Mouse (Mus musculus): ENCODE measurements at regions not wholly inside any gene's neighbourhood (a gene's known extent, or its start where the extent isn't known, plus 50 kb on each side); places are given as distances from the start of the nearest gene placed in this dataset.
A peak's percentile ranks its signal among the peaks of the same experiment; 100 is the strongest.

DNA sequence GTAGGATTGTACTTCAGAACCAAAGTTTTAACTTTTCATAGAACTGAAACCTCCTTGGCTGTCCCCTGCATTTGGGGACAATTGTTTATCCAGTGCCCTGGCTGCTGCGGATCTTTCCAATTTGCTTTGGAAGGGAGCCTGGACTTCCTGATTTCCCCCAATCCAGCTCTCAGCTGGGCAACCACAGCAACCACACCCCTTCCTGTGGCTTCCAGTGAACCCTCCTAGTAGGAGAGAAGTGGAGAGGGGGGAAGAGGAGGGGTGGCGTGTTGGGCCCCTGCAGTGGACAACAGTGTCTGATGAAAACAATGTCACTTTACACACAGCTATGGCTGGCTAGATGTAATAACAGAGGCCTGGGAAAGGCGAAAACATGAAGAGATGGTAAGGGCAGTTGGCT lies 190.5 kb downstream of the Fam43a start:
- Histone ChIP-seq H3K27ac (ENCODE audit: low read depth, low read length) (peak overlapping the region; percentile 96), H3K36me3 (ENCODE audit: control insufficient read depth, insufficient read depth, low read length) (no peaks in the 10 kb centered on the region), H3K4me3 (ENCODE audit: low read depth, low read length) (no peak overlapping the region), H3K4me1 (ENCODE audit: control insufficient read depth, insufficient read depth, low read length) (peaks cover 58% of the 10 kb centered on the region), H3K9ac (ENCODE audit: low read depth, low read length) (peak overlapping the region; percentile 54; the same call in 1 of the 2 replicates), H3K4me2 (peak overlapping the region; percentile 48), H3K9me3 (replicated peaks; ENCODE audit: control insufficient read depth, low read length) (no peaks in the 10 kb centered on the region), H3K27me3 (ENCODE audit: control insufficient read depth, insufficient read depth, low read length) (no peaks in the 10 kb centered on the region)
- WGBS (ENCODE audit: insufficient replicate concordance), result 24% methylated on average over 3 of the region's 3 CpGs
- ATAC-seq (replicated peaks; ENCODE audit: insufficient number of reproducible peaks, low FRiP score, low TSS enrichment), result peak; percentile 51; the same call in 1 of the 2 replicates

DNA sequence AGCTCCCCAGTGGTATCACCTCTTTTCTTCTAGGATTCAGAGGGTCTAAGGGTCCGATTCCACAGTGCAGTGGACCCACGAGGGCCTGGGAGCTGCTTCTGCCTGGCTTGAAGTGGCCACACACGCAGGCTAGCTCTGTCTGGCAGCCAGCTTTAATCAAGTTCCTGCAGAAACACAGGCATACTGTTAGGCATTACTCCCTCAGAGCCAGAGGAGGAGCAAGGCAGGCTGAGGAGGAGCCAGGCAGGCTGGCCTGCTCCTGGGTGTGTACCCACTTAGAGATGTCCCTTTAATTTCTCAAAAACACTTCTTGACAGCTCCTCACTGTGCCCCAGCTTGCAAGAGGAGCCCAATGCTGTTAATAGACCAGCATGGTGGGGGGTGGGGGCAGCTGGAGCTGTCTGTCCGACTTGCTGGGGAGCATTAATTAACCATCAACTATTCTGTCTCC lies 191.1 kb downstream of the Fam43a start:
- no peaks in the 10 kb centered on the region for H3K36me3 ChIP-seq (ENCODE audit: control insufficient read depth, insufficient read depth, low read length)
- peaks cover 64% of the 10 kb centered on the region for H3K4me1 ChIP-seq (ENCODE audit: control insufficient read depth, insufficient read depth, low read length)
- H3K4me2 ChIP-seq, result peak overlapping the region; percentile 48
- ATAC-seq (replicated peaks; ENCODE audit: insufficient number of reproducible peaks, low FRiP score, low TSS enrichment), result peak; percentile 72
- 4% methylated on average over 4 of the region's 4 CpGs for WGBS (ENCODE audit: insufficient replicate concordance)
- H3K9ac ChIP-seq (ENCODE audit: low read depth, low read length), result peak overlapping the region; percentile 54; the same call in 1 of the 2 replicates
- peak overlapping the region; percentile 96 for H3K27ac ChIP-seq (ENCODE audit: low read depth, low read length)
- no peaks in the 10 kb centered on the region for H3K27me3 ChIP-seq (ENCODE audit: control insufficient read depth, insufficient read depth, low read length)
- H3K9me3 ChIP-seq (replicated peaks; ENCODE audit: control insufficient read depth, low read length), result no peaks in the 10 kb centered on the region
- H3K4me3 ChIP-seq (ENCODE audit: low read depth, low read length), result no peak overlapping the region

DNA sequence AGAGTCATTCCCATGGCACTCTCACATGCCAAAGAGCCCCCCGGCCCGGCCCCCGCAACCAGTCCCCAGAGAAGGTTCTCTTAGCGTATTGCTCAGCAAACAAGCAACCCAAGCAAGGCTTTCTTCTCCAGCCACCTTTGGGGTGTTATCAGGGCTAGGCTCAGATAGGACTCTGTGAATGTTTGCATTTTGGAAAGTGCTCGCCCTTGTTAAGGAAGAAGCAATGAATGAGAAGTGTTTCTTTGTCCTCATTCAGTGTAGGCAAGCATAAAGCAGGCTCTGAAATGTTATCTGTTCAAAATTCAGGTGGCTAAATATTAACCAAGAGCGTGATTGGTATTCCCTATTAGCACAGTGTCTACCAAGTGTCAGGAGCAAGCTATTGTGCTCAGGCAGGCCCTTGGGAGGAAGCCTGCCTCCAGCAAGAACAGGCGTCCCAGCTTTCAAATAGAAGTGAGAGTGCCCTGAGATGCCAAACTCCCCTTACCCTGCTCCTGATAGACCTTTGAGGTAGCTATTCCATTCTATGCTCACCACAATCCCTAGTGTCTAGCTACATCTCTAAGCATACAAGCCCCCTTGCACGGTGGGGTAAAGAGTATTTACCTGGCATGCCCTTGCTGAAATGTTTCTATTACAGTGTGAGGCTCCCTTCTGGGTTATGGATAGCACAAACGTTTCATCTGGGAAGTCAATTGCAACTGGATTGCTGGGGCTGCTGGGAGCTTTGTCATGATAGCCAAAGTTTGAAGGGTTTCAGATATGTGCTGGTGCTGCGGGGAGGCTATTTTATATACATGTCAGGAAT lies 191.7 kb downstream of the Fam43a start:
- Histone ChIP-seq H3K9me3 (replicated peaks; ENCODE audit: control insufficient read depth, low read length) (no peaks in the 10 kb centered on the region), H3K27ac (ENCODE audit: low read depth, low read length) (peak overlapping the region; percentile 96), H3K4me1 (ENCODE audit: control insufficient read depth, insufficient read depth, low read length) (peaks cover 65% of the 10 kb centered on the region), H3K9ac (ENCODE audit: low read depth, low read length) (0 out of 2 replicates have a peak overlapping the region, but pooled peaks have one; percentile 28), H3K4me2 (peak overlapping the region; percentile 48), H3K4me3 (ENCODE audit: low read depth, low read length) (no peak overlapping the region), H3K27me3 (ENCODE audit: control insufficient read depth, insufficient read depth, low read length) (no peaks in the 10 kb centered on the region), H3K36me3 (ENCODE audit: control insufficient read depth, insufficient read depth, low read length) (no peaks in the 10 kb centered on the region)
- WGBS (ENCODE audit: insufficient replicate concordance), result 33% methylated on average over 10 of the region's 10 CpGs
- no peak for ATAC-seq (replicated peaks; ENCODE audit: insufficient number of reproducible peaks, low FRiP score, low TSS enrichment)

DNA sequence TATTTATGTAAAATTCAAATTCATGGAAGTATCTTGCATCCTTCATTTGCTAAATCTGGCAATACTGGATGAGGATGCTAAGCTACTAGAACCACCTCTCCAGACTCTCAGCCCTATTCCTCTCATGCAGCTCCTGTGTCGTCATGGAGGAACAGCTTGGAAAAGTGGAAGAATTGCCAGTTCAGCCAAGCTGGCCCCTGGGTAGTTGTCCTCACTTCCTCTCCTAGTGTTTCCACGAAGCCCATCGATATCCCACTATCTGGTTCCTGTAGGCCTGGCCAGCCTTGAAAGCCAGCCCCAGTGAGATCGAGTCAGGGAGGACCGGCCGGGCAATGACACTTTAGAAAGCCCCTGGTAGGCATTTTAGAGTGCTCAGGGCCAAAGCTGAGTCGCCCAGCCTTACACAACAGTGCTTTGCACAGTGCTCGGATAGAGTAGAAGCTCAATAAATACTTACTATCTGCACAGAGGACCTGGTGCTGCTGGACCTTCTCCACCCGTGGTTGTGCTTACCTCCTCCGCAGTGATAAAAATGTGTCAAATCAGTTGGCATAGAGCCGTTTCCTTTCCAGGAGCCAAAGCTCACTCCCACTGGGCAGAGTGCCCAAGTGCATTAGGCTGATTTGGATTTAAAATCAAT lies 193.3 kb downstream of the Fam43a start:
- no peak overlapping the region for H3K4me3 ChIP-seq (ENCODE audit: low read depth, low read length)
- H3K4me2 ChIP-seq, result no peak overlapping the region
- H3K27me3 ChIP-seq (ENCODE audit: control insufficient read depth, insufficient read depth, low read length), result no peaks in the 10 kb centered on the region
- no peaks in the 10 kb centered on the region for H3K9me3 ChIP-seq (replicated peaks; ENCODE audit: control insufficient read depth, low read length)
- no peak for ATAC-seq (replicated peaks; ENCODE audit: insufficient number of reproducible peaks, low FRiP score, low TSS enrichment)
- no peak overlapping the region for H3K27ac ChIP-seq (ENCODE audit: low read depth, low read length)
- 58% methylated on average over 11 of the region's 11 CpGs for WGBS (ENCODE audit: insufficient replicate concordance)
- no peak overlapping the region for H3K9ac ChIP-seq (ENCODE audit: low read depth, low read length)
- H3K36me3 ChIP-seq (ENCODE audit: control insufficient read depth, insufficient read depth, low read length), result no peaks in the 10 kb centered on the region
- peaks cover 61% of the 10 kb centered on the region for H3K4me1 ChIP-seq (ENCODE audit: control insufficient read depth, insufficient read depth, low read length)

DNA sequence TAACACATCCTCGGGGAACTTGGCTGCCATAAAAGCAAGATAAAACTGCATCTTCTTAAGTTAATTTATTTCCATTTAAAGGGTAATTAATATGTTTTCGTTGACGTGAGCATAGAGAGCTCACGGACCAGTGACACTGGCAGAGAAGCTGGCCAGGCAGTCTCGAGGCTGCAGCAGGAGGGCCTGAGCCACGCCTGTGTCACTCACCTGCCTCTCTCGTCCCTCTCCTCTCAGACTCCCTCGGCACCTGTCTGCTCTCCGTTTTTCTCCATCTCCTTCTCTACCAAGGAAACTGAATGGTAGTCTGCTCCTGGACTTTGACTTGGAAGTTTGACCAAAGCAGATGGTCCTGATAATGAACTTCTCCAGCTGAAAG lies 193.8 kb downstream of the Fam43a start:
- Histone ChIP-seq H3K4me2 (no peak overlapping the region), H3K27me3 (ENCODE audit: control insufficient read depth, insufficient read depth, low read length) (no peaks in the 10 kb centered on the region), H3K4me1 (ENCODE audit: control insufficient read depth, insufficient read depth, low read length) (peaks cover 57% of the 10 kb centered on the region), H3K4me3 (ENCODE audit: low read depth, low read length) (no peak overlapping the region), H3K9ac (ENCODE audit: low read depth, low read length) (no peak overlapping the region), H3K9me3 (replicated peaks; ENCODE audit: control insufficient read depth, low read length) (no peaks in the 10 kb centered on the region), H3K27ac (ENCODE audit: low read depth, low read length) (no peak overlapping the region), H3K36me3 (ENCODE audit: control insufficient read depth, insufficient read depth, low read length) (no peaks in the 10 kb centered on the region)
- WGBS (ENCODE audit: insufficient replicate concordance), result 61% methylated on average over 9 of the region's 9 CpGs
- ATAC-seq (replicated peaks; ENCODE audit: insufficient number of reproducible peaks, low FRiP score, low TSS enrichment), result no peak

DNA sequence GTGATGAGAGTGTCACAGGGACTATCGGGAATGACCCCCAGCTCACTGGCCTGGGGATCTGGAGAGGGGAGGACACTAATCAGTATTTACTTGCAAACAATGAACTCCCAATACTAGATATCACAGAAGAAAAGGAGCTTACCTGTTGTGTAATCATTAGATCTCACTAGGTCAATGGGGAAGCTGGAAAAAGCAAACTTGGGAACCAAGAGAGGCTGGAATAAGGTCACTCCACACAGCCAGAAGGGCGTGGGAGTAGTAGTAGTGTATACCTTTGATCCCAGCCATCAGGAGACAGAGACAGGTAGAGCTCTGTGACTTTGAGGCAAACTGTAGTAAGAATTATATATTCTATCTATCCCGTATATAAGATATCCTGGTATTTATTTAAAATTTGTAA lies 194.3 kb downstream of the Fam43a start:
- Histone ChIP-seq H3K36me3 (ENCODE audit: control insufficient read depth, insufficient read depth, low read length) (no peaks in the 10 kb centered on the region), H3K27me3 (ENCODE audit: control insufficient read depth, insufficient read depth, low read length) (no peaks in the 10 kb centered on the region), H3K9ac (ENCODE audit: low read depth, low read length) (no peak overlapping the region), H3K9me3 (replicated peaks; ENCODE audit: control insufficient read depth, low read length) (no peaks in the 10 kb centered on the region), H3K4me2 (no peak overlapping the region), H3K27ac (ENCODE audit: low read depth, low read length) (no peak overlapping the region), H3K4me1 (ENCODE audit: control insufficient read depth, insufficient read depth, low read length) (peaks cover 52% of the 10 kb centered on the region), H3K4me3 (ENCODE audit: low read depth, low read length) (no peak overlapping the region)
- WGBS (ENCODE audit: insufficient replicate concordance), result 91% methylated on average over 3 of the region's 3 CpGs
- ATAC-seq (replicated peaks; ENCODE audit: insufficient number of reproducible peaks, low FRiP score, low TSS enrichment), result no peak

DNA sequence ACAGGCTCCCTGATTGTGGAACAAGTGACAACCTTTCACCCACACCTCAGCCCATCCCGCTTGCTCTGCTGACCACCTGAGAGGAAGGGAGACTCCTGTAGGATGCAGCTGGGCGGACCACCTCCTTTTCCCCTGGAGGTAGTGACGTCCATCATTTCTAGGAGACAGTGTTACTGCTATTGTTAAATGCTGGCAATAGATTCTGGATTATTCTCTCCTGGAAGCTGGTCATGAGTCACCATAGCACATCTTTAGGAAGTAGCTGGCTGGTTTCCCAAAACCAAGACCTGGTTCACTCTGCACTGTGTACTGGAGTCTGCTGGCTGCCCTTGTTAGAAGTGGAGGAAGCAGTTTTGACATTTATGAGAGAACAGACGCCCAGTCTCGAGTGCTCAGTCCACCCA lies 196.0 kb downstream of the Fam43a start:
- H3K27me3 ChIP-seq (ENCODE audit: control insufficient read depth, insufficient read depth, low read length), result no peaks in the 10 kb centered on the region
- ATAC-seq (replicated peaks; ENCODE audit: insufficient number of reproducible peaks, low FRiP score, low TSS enrichment), result no peak; the same call in 1 of the 2 replicates
- 51% methylated on average over 5 of the region's 5 CpGs for WGBS (ENCODE audit: insufficient replicate concordance)
- no peak overlapping the region for H3K27ac ChIP-seq (ENCODE audit: low read depth, low read length)
- no peak overlapping the region for H3K9ac ChIP-seq (ENCODE audit: low read depth, low read length)
- H3K4me1 ChIP-seq (ENCODE audit: control insufficient read depth, insufficient read depth, low read length), result peaks cover 50% of the 10 kb centered on the region
- no peak overlapping the region for H3K4me2 ChIP-seq
- H3K36me3 ChIP-seq (ENCODE audit: control insufficient read depth, insufficient read depth, low read length), result no peaks in the 10 kb centered on the region
- no peaks in the 10 kb centered on the region for H3K9me3 ChIP-seq (replicated peaks; ENCODE audit: control insufficient read depth, low read length)
- H3K4me3 ChIP-seq (ENCODE audit: low read depth, low read length), result no peak overlapping the region

DNA sequence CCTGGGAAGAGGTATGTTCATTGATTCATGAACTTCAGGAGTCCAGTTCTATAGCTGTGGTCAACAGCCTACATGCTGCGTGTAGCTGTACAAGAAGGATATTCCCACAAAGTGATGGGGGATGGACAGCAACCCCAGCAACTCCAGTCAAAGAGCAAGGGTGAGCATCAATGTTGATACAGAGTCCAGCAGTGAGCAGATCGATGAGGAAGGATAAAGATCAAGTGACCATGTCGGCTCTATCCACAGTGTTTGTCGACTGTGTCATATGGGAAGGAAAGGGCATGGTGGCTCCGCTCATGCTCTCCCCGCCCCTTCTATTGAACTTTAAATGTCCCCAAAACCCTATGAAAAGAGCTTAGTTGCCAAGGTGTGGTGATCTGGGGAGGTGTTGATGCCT lies 196.6 kb downstream of the Fam43a start:
- Histone ChIP-seq H3K36me3 (ENCODE audit: control insufficient read depth, insufficient read depth, low read length) (no peaks in the 10 kb centered on the region), H3K27me3 (ENCODE audit: control insufficient read depth, insufficient read depth, low read length) (no peaks in the 10 kb centered on the region), H3K9ac (ENCODE audit: low read depth, low read length) (no peak overlapping the region), H3K4me2 (no peak overlapping the region), H3K4me3 (ENCODE audit: low read depth, low read length) (no peak overlapping the region), H3K9me3 (replicated peaks; ENCODE audit: control insufficient read depth, low read length) (no peaks in the 10 kb centered on the region), H3K27ac (ENCODE audit: low read depth, low read length) (no peak overlapping the region), H3K4me1 (ENCODE audit: control insufficient read depth, insufficient read depth, low read length) (peaks cover 45% of the 10 kb centered on the region)
- ATAC-seq (replicated peaks; ENCODE audit: insufficient number of reproducible peaks, low FRiP score, low TSS enrichment), result no peak
- WGBS (ENCODE audit: insufficient replicate concordance), result 88% methylated on average over 6 of the region's 6 CpGs

Data from heart, embryonic 11.5 days (tissue).